Comparison of ENCODE assay signal across 12 mouse cellular contexts in genomic region chr11:117339050-117339449, GRCm38 (mm10).
A peak's percentile ranks its signal among the peaks of the same experiment; 100 is the strongest.
DNase-seq lines count a peak whose midpoint lies in the region; ATAC-seq and TF ChIP-seq lines count a peak whose summit lies in the region.
"Had no signal": no experiment of that assay in that cellular context is flagged by ENCODE, and none has a peak within 500 bp of the region (broad histone marks: within the 10 kb centered on the region; RNA-seq: fewer than 3 reads in every experiment).

No protein-coding gene starts in this region.

- peaks cover 65% of the 10 kb centered on the region for H3K4me1 ChIP-seq in forebrain, embryonic 14.5 days (ENCODE audit: control insufficient read depth, insufficient read depth, low read length)
- H3K4me1 ChIP-seq in forebrain, embryonic 11.5 days (replicated peaks; ENCODE audit: control insufficient read depth, insufficient read depth, low read length) = peaks cover 36% of the 10 kb centered on the region
- peaks cover 68% of the 10 kb centered on the region for H3K4me1 ChIP-seq in liver, adult 2 months (ENCODE audit: control insufficient read depth, insufficient read depth, low read length)
- H3K4me1 ChIP-seq in bone marrow, adult 2 months (ENCODE audit: control insufficient read depth, insufficient read depth, low read length) = peaks cover 21% of the 10 kb centered on the region
- H3K4me1 ChIP-seq in liver, embryonic 14.5 days (replicated peaks; ENCODE audit: control insufficient read depth in 2 of 2, insufficient read depth in 2 of 2, low read length in 1 of 2) = peaks cover 37 to 64% of the 10 kb centered on the region in 2 experiments

- TF ChIP-seq EP300 in liver, embryonic 14.5 days (IDR thresholded peaks at IDR 0.05; ENCODE audit: low read depth) = no peak

- no peaks in the 10 kb centered on the region for H3K27me3 ChIP-seq in forebrain, embryonic 14.5 days (replicated peaks; ENCODE audit: control insufficient read depth, insufficient read depth, low read length)
- H3K27me3 ChIP-seq in forebrain, embryonic 11.5 days (ENCODE audit: control insufficient read depth, insufficient read depth, low read length) = no peaks in the 10 kb centered on the region
- H3K27me3 ChIP-seq in liver, adult 2 months (ENCODE audit: control insufficient read depth, insufficient read depth, low read length) = no peaks in the 10 kb centered on the region
- no peaks in the 10 kb centered on the region for H3K27me3 ChIP-seq in liver, embryonic 14.5 days (ENCODE audit: control insufficient read depth, insufficient read depth, low read length)

- H3K27ac ChIP-seq in forebrain, embryonic 14.5 days (ENCODE audit: low read depth, low read length) = peak overlapping the region; percentile 27; the same call in 1 of the 2 replicates
- no peak overlapping the region for H3K27ac ChIP-seq in forebrain, embryonic 11.5 days (ENCODE audit: low read depth, low read length)
- peak overlapping the region; percentile 42 for H3K27ac ChIP-seq in liver, adult 2 months (replicated peaks; ENCODE audit: insufficient read depth, low read depth, low read length)
- H3K27ac ChIP-seq in bone marrow, adult 2 months (ENCODE audit: control insufficient read depth, insufficient read depth, low read depth, low read length, poor library complexity) = peak overlapping the region; percentile 36; the same call in 1 of the 2 replicates
- no peak overlapping the region for H3K27ac ChIP-seq in liver, embryonic 14.5 days
- H3K27ac ChIP-seq: left cerebral cortex, adult 2 months had no signal

- H3K79me2 ChIP-seq in liver, adult 2 months (ENCODE audit: control insufficient read depth, insufficient read depth, low read length) = peaks cover 69% of the 10 kb centered on the region

- no peaks in the 10 kb centered on the region for H3K9me3 ChIP-seq in forebrain, embryonic 14.5 days (replicated peaks; ENCODE audit: control insufficient read depth, low read length)
- no peaks in the 10 kb centered on the region for H3K9me3 ChIP-seq in forebrain, embryonic 11.5 days (ENCODE audit: control insufficient read depth, low read length)
- H3K9me3 ChIP-seq in liver, embryonic 14.5 days (ENCODE audit: control insufficient read depth, low read length) = no peaks in the 10 kb centered on the region
- H3K9me3 ChIP-seq: forebrain, embryonic 12.5 days had no signal

- no peak for ATAC-seq in forebrain, embryonic 14.5 days
- ATAC-seq in forebrain, embryonic 11.5 days (replicated peaks; ENCODE audit: low FRiP score) = no peak
- no peak for ATAC-seq in liver, embryonic 14.5 days (ENCODE audit: insufficient read depth)
- no peak for ATAC-seq in erythroblast, adult 5-6 weeks (replicated peaks; ENCODE audit: low FRiP score, poor library complexity, severe bottlenecking)

- TF ChIP-seq CTCF in liver, adult 2 months (IDR thresholded peaks at IDR 0.05; ENCODE audit: low read depth, low read length) = no peak
- TF ChIP-seq CTCF in bone marrow, adult 2 months (IDR thresholded peaks at IDR 0.05; ENCODE audit: control insufficient read depth, insufficient read depth, low read length) = no peak
- TF ChIP-seq CTCF in liver, embryonic 14.5 days (IDR thresholded peaks at IDR 0.05; ENCODE audit: low read depth) = no peak

- H3K4me3 ChIP-seq in forebrain, embryonic 14.5 days (ENCODE audit: low read depth, low read length) = no peak overlapping the region
- H3K4me3 ChIP-seq in forebrain, embryonic 11.5 days (ENCODE audit: low read depth, low read length) = no peak overlapping the region
- no peak overlapping the region for H3K4me3 ChIP-seq in liver, adult 2 months (ENCODE audit: insufficient read depth, low read depth, low read length)
- no peak overlapping the region for H3K4me3 ChIP-seq in bone marrow, adult 2 months (replicated peaks; ENCODE audit: control insufficient read depth, low read depth, low read length)
- no peak overlapping the region for H3K4me3 ChIP-seq in liver, embryonic 14.5 days (ENCODE audit: insufficient read depth in 1 of 2, low read depth in 2 of 2, low read length in 2 of 2)
- H3K4me3 ChIP-seq: forebrain, embryonic 12.5 days; left cerebral cortex, adult 2 months had no signal

- no peak overlapping the region for H3K4me2 ChIP-seq in forebrain, embryonic 14.5 days (ENCODE audit: low read length)
- H3K4me2 ChIP-seq in forebrain, embryonic 11.5 days (ENCODE audit: low read depth, low read length, severe bottlenecking) = no peak overlapping the region
- 0 out of 2 replicates have a peak overlapping the region, but pooled peaks have one; percentile 8 for H3K4me2 ChIP-seq in liver, embryonic 14.5 days (ENCODE audit: low read depth)
- H3K4me2 ChIP-seq: forebrain, embryonic 12.5 days had no signal

- 93% methylated on average over 3 of the region's 3 CpGs for WGBS in forebrain, embryonic 14.5 days
- 97% methylated on average over 3 of the region's 3 CpGs for WGBS in forebrain, embryonic 11.5 days
- WGBS in liver, adult 2 months = 59% methylated on average over 3 of the region's 3 CpGs
- 34% methylated on average over 3 of the region's 3 CpGs for WGBS in bone marrow, adult 2 months
- WGBS in liver, embryonic 14.5 days (ENCODE audit: insufficient replicate concordance) = 53% methylated on average over 3 of the region's 3 CpGs

- no peak for DNase-seq in forebrain, embryonic 14.5 days (ENCODE audit: low spot score)
- DNase-seq in forebrain, embryonic 11.5 days (ENCODE audit: low spot score) = no peak
- no peak for DNase-seq in liver, adult 2 months (ENCODE audit: extremely low read depth, low read depth, low spot score)
- DNase-seq in liver = no peak
- DNase-seq in liver, embryonic 14.5 days (ENCODE audit: low read depth in 3 of 3, low spot score in 3 of 3) = no peak
- no peak for DNase-seq in cerebellum, postnatal 4 days (ENCODE audit: low spot score in 2 of 2)
- DNase-seq: cerebellum, adult 2 months; right cerebral cortex, postnatal 4 days had no signal

- H3K36me3 ChIP-seq in forebrain, embryonic 14.5 days (ENCODE audit: control insufficient read depth, insufficient read depth, low read length) = 0 out of 2 replicates have a peak, but pooled peaks cover 3% of the 10 kb centered on the region
- H3K36me3 ChIP-seq in forebrain, embryonic 11.5 days (ENCODE audit: control insufficient read depth, insufficient read depth, low read length) = no peaks in the 10 kb centered on the region
- H3K36me3 ChIP-seq in liver, adult 2 months (ENCODE audit: control insufficient read depth, insufficient read depth, low read length) = no peaks in the 10 kb centered on the region
- H3K36me3 ChIP-seq in liver, embryonic 14.5 days (replicated peaks; ENCODE audit: control insufficient read depth, insufficient read depth, low read depth) = no peaks in the 10 kb centered on the region

- no peak overlapping the region for H3K9ac ChIP-seq in forebrain, embryonic 14.5 days (ENCODE audit: low read length)
- H3K9ac ChIP-seq in forebrain, embryonic 11.5 days (ENCODE audit: low read length) = no peak overlapping the region
- H3K9ac ChIP-seq in liver, adult 2 months (ENCODE audit: low read depth, low read length) = no peak overlapping the region
- no peak overlapping the region for H3K9ac ChIP-seq in liver, embryonic 14.5 days (replicated peaks)
- H3K9ac ChIP-seq: forebrain, embryonic 12.5 days had no signal

- no peak for TF ChIP-seq POLR2A in liver, adult 2 months (IDR thresholded peaks at IDR 0.05; ENCODE audit: extremely low read depth, insufficient read depth, low read length)
- TF ChIP-seq POLR2A in bone marrow, adult 2 months (IDR thresholded peaks at IDR 0.05; ENCODE audit: borderline replicate concordance, control insufficient read depth, low read depth, low read length) = no peak

Comparison
In these comparisons a context has a peak if more than half of its experiments do, and no peak if none do; other contexts are left out.
1. H3K27ac ChIP-seq: peak in forebrain, embryonic 14.5 days (single experiment), liver, adult 2 months (single experiment) and bone marrow, adult 2 months (single experiment); none in forebrain, embryonic 11.5 days (single experiment) and liver, embryonic 14.5 days (single experiment).